Mouse (Mus musculus): ENCODE measurements around the gene Apol7b.
"Not testable (repeated sequence)": the region's sequence is repeated elsewhere in the genome, so short reads cannot be mapped to it uniquely, and the experiment has no call there.

- TF ChIP-seq TAL1, GATA1 (IDR thresholded peaks at IDR 0.05; ENCODE audit: low read length): not testable (repeated sequence)
Observed at GRCm38 (mm10) chr15:77447392-77447791, at the start of gene Apol7b.
